Mouse (Mus musculus): ENCODE results near the gene Carns1. TPM values are rescaled to one million over a fixed set of nuclear protein-coding genes. Genes with fewer than 3 reads are reported as not detected.
A peak's percentile ranks its signal among the peaks of the same experiment; 100 is the strongest.

The Carns1 gene
- total and polyA plus RNA-seq, 3 experiments, result 1.7 to 4.0 (median 3.8) TPM

GRCm38 (mm10) chr19:4153232-4153654 is 22.0 kb downstream of the Carns1 start, which contains the start of gene Ptprcap:
TSS of gene Ptprcap (plus strand) at chr19:4153604.
- Histone ChIP-seq H3K9me3 (replicated peaks; ENCODE audit: low read length) (no peaks in the 10 kb centered on the region), H3K79me2 (replicated peaks; ENCODE audit: control insufficient read depth, extremely low read depth, insufficient read depth, poor library complexity, severe bottlenecking) (peaks cover 32% of the 10 kb centered on the region), H3K4me3 (replicated peaks in 1 of 3; ENCODE audit: low read depth in 2 of 3, low read length in 2 of 3, poor library complexity in 1 of 3) (peak within 1 kb of the TSS; percentile 72 to 82 (median 73)), H3K27me3 (replicated peaks) (no peaks in the 10 kb centered on the region), H3K9ac (ENCODE audit: insufficient read depth, low read depth) (peak within 1 kb of the TSS; percentile 96), H3K36me3 (replicated peaks in 1 of 2; ENCODE audit: control insufficient read depth in 1 of 2, insufficient read depth in 1 of 2, low read length in 1 of 2) (peaks cover 52 to 72% of the 10 kb centered on the region in 2 experiments), H3K4me1 (ENCODE audit: control insufficient read depth in 1 of 2, insufficient read depth in 2 of 2) (peaks cover 34 to 69% of the 10 kb centered on the region in 2 experiments), H3K4me2 (ENCODE audit: insufficient read depth, low read depth, poor library complexity, severe bottlenecking) (peak within 1 kb of the TSS; percentile 52), H3K27ac (ENCODE audit: insufficient read depth, low read depth) (peak within 1 kb of the TSS; percentile 90)
- dilution Hi-C loops (cut with MboI; ENCODE audit: extremely low pct_ligation_motif_present, extremely low pct_unique_long_range_greater_than_20kb, low sequenced_read_pairs), result no loop called here
- in situ Hi-C loops (cut with MboI; ENCODE audit: low pct_ligation_motif_present, low pct_unique_long_range_greater_than_20kb, low sequenced_read_pairs), result no loop called here
- no peak for TF ChIP-seq NELFE (IDR thresholded peaks at IDR 0.05; ENCODE audit: low read depth, low read length)
- TF ChIP-seq E2F4 (IDR thresholded peaks at IDR 0.05; ENCODE audit: insufficient replicate concordance, low read depth, low read length), result no peak
- DNase-seq (ENCODE audit: extremely low read depth), result no peak

GRCm38 (mm10) chr19:4152445-4153231 is 22.6 kb downstream of the Carns1 start:
- Histone ChIP-seq H3K36me3 (replicated peaks in 1 of 2; ENCODE audit: control insufficient read depth in 1 of 2, insufficient read depth in 1 of 2, low read length in 1 of 2) (peaks cover 46 to 66% of the 10 kb centered on the region in 2 experiments), H3K4me1 (ENCODE audit: control insufficient read depth in 1 of 2, insufficient read depth in 2 of 2) (peaks cover 37 to 69% of the 10 kb centered on the region in 2 experiments), H3K9me3 (replicated peaks; ENCODE audit: low read length) (no peaks in the 10 kb centered on the region), H3K9ac (ENCODE audit: insufficient read depth, low read depth) (no peak overlapping the region), H3K27me3 (replicated peaks) (no peaks in the 10 kb centered on the region), H3K27ac (ENCODE audit: insufficient read depth, low read depth) (peak overlapping the region; percentile 14; the same call in 1 of the 2 replicates), H3K4me2 (ENCODE audit: insufficient read depth, low read depth, poor library complexity, severe bottlenecking) (no peak overlapping the region), H3K4me3 (replicated peaks in 1 of 3; ENCODE audit: low read depth in 2 of 3, low read length in 2 of 3, poor library complexity in 1 of 3) (no peak overlapping the region), H3K79me2 (replicated peaks; ENCODE audit: control insufficient read depth, extremely low read depth, insufficient read depth, poor library complexity, severe bottlenecking) (peaks cover 35% of the 10 kb centered on the region)
- dilution Hi-C loops (cut with MboI; ENCODE audit: extremely low pct_ligation_motif_present, extremely low pct_unique_long_range_greater_than_20kb, low sequenced_read_pairs), result no loop called here
- TF ChIP-seq RCOR1 (conservative IDR thresholded peaks at IDR 0.05; ENCODE audit: low read depth, low read length), result no peak
- TF ChIP-seq HCFC1 (IDR thresholded peaks at IDR 0.05; ENCODE audit: low read depth, low read length), result no peak
- no peak for TF ChIP-seq MAFK (IDR thresholded peaks at IDR 0.05; ENCODE audit: insufficient replicate concordance, low read length)
- TF ChIP-seq MYC (IDR thresholded peaks at IDR 0.05; ENCODE audit: low read depth, low read length), result no peak
- no peak for TF ChIP-seq GABPA (IDR thresholded peaks at IDR 0.05; ENCODE audit: insufficient replicate concordance, low read depth, low read length)
- no peak for TF ChIP-seq SMC3 (IDR thresholded peaks at IDR 0.05; ENCODE audit: low read depth, low read length)
- no peak for TF ChIP-seq ZNF384 (IDR thresholded peaks at IDR 0.05; ENCODE audit: low read depth, low read length)
- TF ChIP-seq RAD21 (IDR thresholded peaks at IDR 0.05; ENCODE audit: low read depth, low read length), result no peak
- TF ChIP-seq MAX (IDR thresholded peaks at IDR 0.05; ENCODE audit: low read length), result no peak
- no peak for TF ChIP-seq TBP (conservative IDR thresholded peaks at IDR 0.05; ENCODE audit: low read depth, low read length)
- no peak for TF ChIP-seq JUND (conservative IDR thresholded peaks at IDR 0.05; ENCODE audit: low read depth, low read length)
- TF ChIP-seq POLR2AphosphoS2 (IDR thresholded peaks at IDR 0.05; ENCODE audit: low read depth, low read length), result no peak
- TF ChIP-seq SIN3A (IDR thresholded peaks at IDR 0.05; ENCODE audit: low read length), result no peak
- in situ Hi-C loops (cut with MboI; ENCODE audit: low pct_ligation_motif_present, low pct_unique_long_range_greater_than_20kb, low sequenced_read_pairs), result no loop called here
- DNase-seq (ENCODE audit: extremely low read depth), result no peak
